ENCODE assay signal across 13 mouse cellular contexts in genomic region chr10:77163392-77163977, GRCm38 (mm10). TPM values are rescaled to one million over a fixed set of nuclear protein-coding genes. Genes with fewer than 3 reads are reported as not detected.
DNase-seq lines count a peak whose midpoint lies in the region; ATAC-seq and TF ChIP-seq lines count a peak whose summit lies in the region.
"Had no signal": no experiment of that assay in that cellular context is flagged by ENCODE, and none has a peak within 500 bp of the region (broad histone marks: within the 10 kb centered on the region; RNA-seq: fewer than 3 reads in every experiment).

No protein-coding gene starts in this region.

- no peak for ATAC-seq in heart, embryonic 14.5 days (ENCODE audit: insufficient number of reproducible peaks, insufficient read depth, low FRiP score, low read depth)
- no peak for ATAC-seq in midbrain, postnatal 0 days (ENCODE audit: low FRiP score)
- ATAC-seq in embryonic facial prominence, embryonic 13.5 days (ENCODE audit: insufficient number of reproducible peaks, insufficient read depth, low FRiP score, low TSS enrichment, low read depth): no peak
- no peak for ATAC-seq in limb, embryonic 13.5 days (ENCODE audit: low FRiP score, low read depth)
- ATAC-seq: CD4-positive, CD25-positive, alpha-beta regulatory T cell, adult 4 months had no signal

- no peaks in the 10 kb centered on the region for H3K36me3 ChIP-seq in heart, embryonic 14.5 days (ENCODE audit: control insufficient read depth, insufficient read depth, low read length)
- H3K36me3 ChIP-seq in midbrain, embryonic 10.5 days: peaks cover 9% of the 10 kb centered on the region; the same call in 1 of the 2 replicates
- H3K36me3 ChIP-seq in midbrain, postnatal 0 days (ENCODE audit: insufficient read depth, low read length): no peaks in the 10 kb centered on the region
- H3K36me3 ChIP-seq in embryonic facial prominence, embryonic 13.5 days: no peaks in the 10 kb centered on the region
- no peaks in the 10 kb centered on the region for H3K36me3 ChIP-seq in limb, embryonic 13.5 days

- peak overlapping the region; percentile 91 for H3K4me2 ChIP-seq in heart, embryonic 14.5 days (ENCODE audit: low read length)
- H3K4me2 ChIP-seq in midbrain, postnatal 0 days (ENCODE audit: low read depth, low read length, poor library complexity, severe bottlenecking): no peak overlapping the region
- peak overlapping the region; percentile 97 for H3K4me2 ChIP-seq in embryonic facial prominence, embryonic 13.5 days
- H3K4me2 ChIP-seq in limb, embryonic 13.5 days (replicated peaks): peak overlapping the region; percentile 98

- no peak for DNase-seq in heart, adult 8-10 months (ENCODE audit: low spot score)
- DNase-seq in midbrain, embryonic 10.5 days (ENCODE audit: low spot score): no peak
- no peak for DNase-seq in midbrain, postnatal 0 days (ENCODE audit: low spot score)
- DNase-seq in liver: no peak
- no peak for DNase-seq in cerebellum, adult 9-11 months
- DNase-seq: cerebellum, postnatal 14 days; gastrocnemius, postnatal 36 days; kidney, postnatal 25 days; lung, postnatal 14 days had no signal

- no peaks in the 10 kb centered on the region for H3K27me3 ChIP-seq in heart, embryonic 14.5 days (ENCODE audit: control insufficient read depth, insufficient read depth, low read length)
- peaks cover 20% of the 10 kb centered on the region for H3K27me3 ChIP-seq in midbrain, embryonic 10.5 days (ENCODE audit: low read depth, poor library complexity, severe bottlenecking)
- peaks cover 15% of the 10 kb centered on the region for H3K27me3 ChIP-seq in midbrain, postnatal 0 days (ENCODE audit: insufficient read depth, low read length)
- H3K27me3 ChIP-seq in embryonic facial prominence, embryonic 13.5 days: peaks cover 33% of the 10 kb centered on the region
- H3K27me3 ChIP-seq in limb, embryonic 13.5 days: peaks cover 23% of the 10 kb centered on the region

- no peaks in the 10 kb centered on the region for H3K9me3 ChIP-seq in heart, embryonic 14.5 days (ENCODE audit: control insufficient read depth, low read length)
- H3K9me3 ChIP-seq in midbrain, embryonic 10.5 days (replicated peaks): no peaks in the 10 kb centered on the region
- H3K9me3 ChIP-seq in midbrain, postnatal 0 days (ENCODE audit: low read length): no peaks in the 10 kb centered on the region
- H3K9me3 ChIP-seq in embryonic facial prominence, embryonic 13.5 days: no peaks in the 10 kb centered on the region
- H3K9me3 ChIP-seq in limb, embryonic 13.5 days: no peaks in the 10 kb centered on the region

- WGBS in heart, embryonic 14.5 days: 64% methylated on average over 4 of the region's 4 CpGs
- 42% methylated on average over 4 of the region's 4 CpGs for WGBS in midbrain, embryonic 10.5 days
- WGBS in midbrain, postnatal 0 days: 63% methylated on average over 4 of the region's 4 CpGs
- 31% methylated on average over 4 of the region's 4 CpGs for WGBS in embryonic facial prominence, embryonic 13.5 days
- 49% methylated on average over 4 of the region's 4 CpGs for WGBS in limb, embryonic 13.5 days

- no peak overlapping the region for H3K27ac ChIP-seq in heart, embryonic 14.5 days (replicated peaks in 1 of 2; ENCODE audit: control insufficient read depth in 1 of 2, insufficient read depth in 1 of 2, low read depth in 2 of 2, low read length in 2 of 2)
- H3K27ac ChIP-seq in midbrain, embryonic 10.5 days (replicated peaks): peak overlapping the region; percentile 96
- H3K27ac ChIP-seq in midbrain, postnatal 0 days (ENCODE audit: low read depth, low read length): no peak overlapping the region
- H3K27ac ChIP-seq in embryonic facial prominence, embryonic 13.5 days: no peak overlapping the region
- no peak overlapping the region for H3K27ac ChIP-seq in limb, embryonic 13.5 days

- peak overlapping the region; percentile 0 to 64; a peak in 2 of 4 replicates for H3K4me3 ChIP-seq in heart, embryonic 14.5 days (ENCODE audit: control insufficient read depth in 1 of 2, insufficient read depth in 1 of 2, low read depth in 1 of 2, low read length in 2 of 2)
- peak overlapping the region; percentile 72 for H3K4me3 ChIP-seq in midbrain, embryonic 10.5 days
- no peak overlapping the region for H3K4me3 ChIP-seq in midbrain, postnatal 0 days (ENCODE audit: low read depth, low read length)
- H3K4me3 ChIP-seq in embryonic facial prominence, embryonic 13.5 days: no peak overlapping the region
- H3K4me3 ChIP-seq in limb, embryonic 13.5 days: no peak overlapping the region

- H3K9ac ChIP-seq in heart, embryonic 14.5 days (ENCODE audit: low read length): peak overlapping the region; percentile 44; the same call in 1 of the 2 replicates
- H3K9ac ChIP-seq in midbrain, postnatal 0 days (replicated peaks; ENCODE audit: low read length, poor library complexity, severe bottlenecking): no peak overlapping the region
- H3K9ac ChIP-seq in embryonic facial prominence, embryonic 13.5 days: no peak overlapping the region
- no peak overlapping the region for H3K9ac ChIP-seq in limb, embryonic 13.5 days

- no peak for TF ChIP-seq CTCF in midbrain, postnatal 0 days (IDR thresholded peaks at IDR 0.05)

- peaks cover 31 to 56% of the 10 kb centered on the region in 2 experiments for H3K4me1 ChIP-seq in heart, embryonic 14.5 days (ENCODE audit: control insufficient read depth in 2 of 2, insufficient read depth in 2 of 2, low read length in 2 of 2)
- peaks cover 86% of the 10 kb centered on the region for H3K4me1 ChIP-seq in midbrain, embryonic 10.5 days
- H3K4me1 ChIP-seq in midbrain, postnatal 0 days (ENCODE audit: insufficient read depth, low read length): no peaks in the 10 kb centered on the region
- peaks cover 64% of the 10 kb centered on the region for H3K4me1 ChIP-seq in embryonic facial prominence, embryonic 13.5 days
- peaks cover 50% of the 10 kb centered on the region for H3K4me1 ChIP-seq in limb, embryonic 13.5 days

RNA-seq across cellular contexts. Expression of gene Col18a1, which starts 2.9 kb away (rescaled TPM):
- 93.5 and 102 TPM in 2 replicates for polyA plus RNA-seq in heart, embryonic 14.5 days (2014; fragmentation: Nextera tagmentation; extraction: Ambion mirVana)
- total RNA-seq in heart, adult 8-10 months (2022): 1 to 10 TPM; 5.5 to 9.3 (median 7.7) TPM
- 146 and 155 TPM in 2 replicates for polyA plus RNA-seq in midbrain, embryonic 10.5 days (2016; fragmentation: Nextera tagmentation; extraction: Ambion mirVana)
- 27.7 and 30.3 TPM in 2 replicates for total RNA-seq in midbrain, postnatal 0 days (2014; rRNA removed)
- polyA plus RNA-seq in midbrain, postnatal 0 days (2015; fragmentation: Nextera tagmentation; extraction: Ambion mirVana): 14.6 and 15.4 TPM in 2 replicates
- polyA plus RNA-seq in embryonic facial prominence, embryonic 13.5 days (2015; fragmentation: Nextera tagmentation; extraction: Ambion mirVana): 83.9 and 86.3 TPM in 2 replicates
- polyA plus RNA-seq in limb, embryonic 13.5 days (2015; fragmentation: Nextera tagmentation; extraction: Ambion mirVana): 79.0 and 87.8 TPM in 2 replicates

Comparison
In these comparisons a context has a peak if more than half of its experiments do, and no peak if none do; other contexts are left out.
1. H3K4me3 ChIP-seq: peak in heart, embryonic 14.5 days (2 of 2) and midbrain, embryonic 10.5 days (single experiment); none in midbrain, postnatal 0 days (single experiment), embryonic facial prominence, embryonic 13.5 days (single experiment) and limb, embryonic 13.5 days (single experiment).